Mouse (Mus musculus): ENCODE results near the gene Olfr308.

GRCm38 (mm10) chr7:86321323-86321722 lies 4.1 kb downstream of the Olfr308 start:
- TF ChIP-seq CTCF (IDR thresholded peaks at IDR 0.05; ENCODE audit: low read depth) (no peak), EP300 (optimal IDR thresholded peaks at IDR 0.05) (no peak)

Measured in stomach, postnatal 0 days (tissue).